Mouse (Mus musculus) heart, adult 2 months (tissue): ENCODE measurements around the gene Shprh.

ENCODE experiments used
- CTCF ChIP-seq: fragments of 200-600 bp; IDR thresholded peaks from 2 replicates; pipeline ENCODE4 v1.8.1; 2022; ENCODE audit warnings: antibody characterized with exemption, mild to moderate bottlenecking, moderate library complexity
- EP300 ChIP-seq: fragments of 200-500 bp; IDR thresholded peaks from 2 replicates; pipeline ENCODE4 v1.6.1; 2011; ENCODE audit warnings: low read depth, low read length, control low read depth; ENCODE audit not compliant: insufficient read depth

DNA sequence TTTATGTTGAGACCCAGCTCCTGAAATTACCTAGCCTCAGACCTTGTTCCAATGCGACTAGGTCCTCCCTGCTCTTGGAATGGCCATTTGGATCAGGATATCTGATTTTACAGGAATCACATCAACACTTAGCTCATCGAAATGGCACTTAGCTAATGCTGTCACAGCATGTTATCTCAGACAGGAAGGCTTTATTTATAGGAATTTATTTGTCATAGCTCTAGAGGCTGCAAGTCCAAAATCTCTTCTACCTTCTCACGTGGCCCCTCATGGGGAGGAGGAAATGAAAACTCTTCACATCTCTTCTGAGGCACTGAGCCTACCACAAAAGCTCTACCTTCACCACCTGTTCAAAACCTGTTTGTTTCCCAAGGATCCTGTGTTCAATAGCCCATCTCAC lies 84.0 kb downstream of the Shprh start:
- no peak for TF ChIP-seq CTCF
- TF ChIP-seq EP300 = no peak
